Mouse (Mus musculus) embryonic facial prominence, embryonic 13.5 days (tissue): ENCODE measurements around the gene Rplp1. TPM values are rescaled to one million over a fixed set of nuclear protein-coding genes. Genes with fewer than 3 reads are reported as not detected.

Experiments used
- ATAC-seq: fragments of 200-750 bp; cut with Nextera tagmentation; 2 replicates; pipeline ENCODE4 v1.8.0; 2017; ENCODE audit warnings: low read depth; ENCODE audit not compliant: insufficient number of reproducible peaks, insufficient read depth, low FRiP score, low TSS enrichment
- H3K27ac ChIP-seq: fragments of 300-500 bp; sonication (generic); 2 replicates; pipeline ENCODE4 v1.5.1; 2015; ENCODE audit warnings: moderate library complexity, mild to moderate bottlenecking, inconsistent platforms
- H3K27me3 ChIP-seq: fragments of 300-500 bp; sonication (generic); 2 replicates; pipeline ENCODE4 v1.6.1; 2015; ENCODE audit warnings: mild to moderate bottlenecking, inconsistent platforms
- H3K36me3 ChIP-seq: fragments of 300-500 bp; sonication (generic); 2 replicates; pipeline ENCODE4 v1.6.1; 2015; ENCODE audit warnings: mild to moderate bottlenecking, inconsistent platforms
- H3K4me1 ChIP-seq: fragments of 300-500 bp; sonication (generic); 2 replicates; pipeline ENCODE4 v1.6.1; 2015; ENCODE audit warnings: inconsistent platforms
- H3K4me2 ChIP-seq: fragments of 300-500 bp; sonication (generic); 2 replicates; pipeline ENCODE4 v1.6.1; 2015; ENCODE audit warnings: moderate library complexity, mild to moderate bottlenecking, inconsistent platforms
- H3K4me3 ChIP-seq: fragments of 300-500 bp; sonication (generic); 2 replicates; pipeline ENCODE4 v1.5.1; 2015; ENCODE audit warnings: mild to moderate bottlenecking, inconsistent platforms
- H3K9ac ChIP-seq: fragments of 300-500 bp; sonication (generic); 2 replicates; pipeline ENCODE4 v1.6.1; 2015; ENCODE audit warnings: mild to moderate bottlenecking, inconsistent platforms
- H3K9me3 ChIP-seq: fragments of 300-500 bp; sonication (generic); 2 replicates; pipeline ENCODE4 v1.6.1; 2016; ENCODE audit warnings: inconsistent platforms
- WGBS: fragments of 180-500 bp; shearing (Covaris S2); methylation state at CpG from one replicate; pipeline ENCODE4 v1.1.7; 2015; ENCODE audit warnings: mixed read lengths; 5-methylcytosine and 5-hydroxymethylcytosine counted together
- polyA plus RNA-seq: library from polyadenylated mRNA; unstranded; fragments of >200 nt; fragmentation: Nextera tagmentation; extraction: Ambion mirVana; gene quantifications from 2 replicates; pipeline ENCODE4 v1.2.1, GENCODE M21; 2015

Gene Rplp1
- polyA plus RNA-seq, result 1,553 and 1,557 TPM in 2 replicates

GRCm38 (mm10) chr9:61914203-61914916 is at the start of gene Rplp1:
Gene Rplp1, minus strand, starts transcription at chr9:61914542.
- H3K4me1 ChIP-seq, result peaks cover 20% of the 10 kb centered on the region
- peak within 1 kb of the TSS; percentile 94 for H3K4me3 ChIP-seq
- ATAC-seq, result peak; percentile 93
- no peaks in the 10 kb centered on the region for H3K27me3 ChIP-seq
- H3K4me2 ChIP-seq, result peak within 1 kb of the TSS; percentile 82
- H3K27ac ChIP-seq, result peak within 1 kb of the TSS; percentile 96
- peak within 1 kb of the TSS; percentile 95 for H3K9ac ChIP-seq
- under 1% methylated on average over 70 of the region's 70 CpGs for WGBS
- peaks cover 49% of the 10 kb centered on the region for H3K36me3 ChIP-seq
- H3K9me3 ChIP-seq, result no peaks in the 10 kb centered on the region

- Histone ChIP-seq H3K36me3 (no peaks in the 10 kb centered on the region), H3K4me1 (peaks cover 18% of the 10 kb centered on the region), H3K27ac (no peak overlapping the region), H3K27me3 (no peaks in the 10 kb centered on the region), H3K4me3 (no peak overlapping the region), H3K9ac (no peak overlapping the region), H3K9me3 (no peaks in the 10 kb centered on the region), H3K4me2 (no peak overlapping the region)
- no peak for ATAC-seq
- 69% methylated on average over 6 of the region's 6 CpGs for WGBS
Measured at GRCm38 (mm10) chr9:61963356-61963755, 49.0 kb upstream of the Rplp1 start.

DNA sequence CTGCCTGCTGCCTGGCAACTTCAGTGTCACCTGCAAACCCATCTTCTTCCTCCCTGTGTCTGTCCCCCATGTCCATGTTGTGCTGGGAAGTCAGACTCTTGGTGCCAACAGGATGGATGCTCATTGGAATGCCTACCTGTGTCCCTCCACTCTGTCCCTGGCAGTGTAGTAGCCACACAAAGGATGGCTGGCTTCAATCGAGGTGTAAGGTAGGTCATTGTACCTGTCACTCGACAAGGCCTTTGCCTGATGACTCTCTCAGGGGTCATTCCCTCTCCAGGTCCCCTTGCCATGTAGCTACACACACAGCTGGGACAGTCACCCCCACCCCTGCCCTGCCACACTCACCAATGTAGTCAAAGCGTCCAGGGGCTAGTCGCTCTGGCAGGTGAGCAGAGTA is 46.8 kb upstream of the Rplp1 start:
- no peak overlapping the region for H3K4me2 ChIP-seq
- H3K27ac ChIP-seq, result no peak overlapping the region
- ATAC-seq, result no peak
- WGBS, result 83% methylated on average over 4 of the region's 4 CpGs
- no peaks in the 10 kb centered on the region for H3K9me3 ChIP-seq
- H3K36me3 ChIP-seq, result no peaks in the 10 kb centered on the region
- H3K9ac ChIP-seq, result no peak overlapping the region
- no peaks in the 10 kb centered on the region for H3K27me3 ChIP-seq
- no peak overlapping the region for H3K4me3 ChIP-seq
- H3K4me1 ChIP-seq, result peaks cover 18% of the 10 kb centered on the region

DNA sequence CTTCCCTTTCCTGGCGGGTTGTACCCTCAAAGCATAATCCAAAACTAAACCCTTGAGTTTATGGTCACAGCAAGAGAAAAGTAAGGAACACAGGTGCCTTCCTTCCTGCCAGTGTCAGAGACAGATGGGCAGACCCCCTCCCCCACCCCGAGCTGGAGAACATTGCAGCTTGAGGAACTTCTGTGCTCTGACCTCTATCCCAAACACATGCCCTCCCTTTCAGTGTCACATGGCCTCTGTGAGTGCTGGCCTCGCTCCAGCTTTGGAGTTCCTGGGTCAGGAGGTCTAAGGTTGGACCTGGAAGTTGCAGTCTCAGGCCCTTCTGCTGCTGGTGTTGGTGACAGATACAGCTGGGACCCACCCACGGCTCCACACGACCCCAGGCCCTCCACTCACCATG is 46.4 kb upstream of the Rplp1 start:
- H3K9me3 ChIP-seq, result no peaks in the 10 kb centered on the region
- H3K4me3 ChIP-seq, result no peak overlapping the region
- ATAC-seq, result no peak
- no peak overlapping the region for H3K4me2 ChIP-seq
- peaks cover 14% of the 10 kb centered on the region for H3K4me1 ChIP-seq
- no peak overlapping the region for H3K27ac ChIP-seq
- H3K9ac ChIP-seq, result no peak overlapping the region
- H3K36me3 ChIP-seq, result no peaks in the 10 kb centered on the region
- WGBS, result 53% methylated on average over 5 of the region's 5 CpGs
- H3K27me3 ChIP-seq, result no peaks in the 10 kb centered on the region

- no peak overlapping the region for H3K4me2 ChIP-seq
- no peaks in the 10 kb centered on the region for H3K27me3 ChIP-seq
- 93% methylated on average over 1 of the region's 1 CpGs for WGBS
- H3K36me3 ChIP-seq, result no peaks in the 10 kb centered on the region
- H3K9me3 ChIP-seq, result no peaks in the 10 kb centered on the region
- no peak overlapping the region for H3K27ac ChIP-seq
- no peak for ATAC-seq
- H3K4me1 ChIP-seq, result peaks cover 9% of the 10 kb centered on the region
- H3K9ac ChIP-seq, result no peak overlapping the region
- H3K4me3 ChIP-seq, result no peak overlapping the region
Measured at GRCm38 (mm10) chr9:61959921-61960569, 45.7 kb upstream of the Rplp1 start.

DNA sequence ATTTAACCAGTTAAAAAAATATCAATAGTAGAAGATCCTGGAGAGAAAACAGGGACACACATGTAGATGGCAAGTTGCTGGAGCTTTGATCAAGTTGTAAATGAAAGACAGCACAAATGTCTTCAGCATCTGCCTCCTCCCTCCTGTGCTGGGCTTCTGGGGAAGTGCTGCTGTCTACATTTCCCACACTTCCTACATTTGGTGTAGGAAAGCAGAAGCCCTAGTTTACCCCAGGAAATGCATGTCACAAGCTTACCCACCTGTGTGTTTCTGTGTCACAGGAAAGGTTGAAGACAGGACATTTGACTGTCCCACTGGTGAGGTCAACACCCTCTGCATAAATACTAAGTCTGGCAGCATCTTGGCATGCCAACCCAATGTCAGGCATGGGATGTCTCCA is 40.4 kb upstream of the Rplp1 start:
- Histone ChIP-seq H3K4me3 (no peak overlapping the region), H3K27me3 (no peaks in the 10 kb centered on the region), H3K4me2 (no peak overlapping the region)

GRCm38 (mm10) chr9:61952241-61952640 is 37.9 kb upstream of the Rplp1 start:
- no peaks in the 10 kb centered on the region for H3K27me3 ChIP-seq
- ATAC-seq, result no peak

More for the DNA sequence above, 40.4 kb upstream of the Rplp1 start:
- H3K9me3 ChIP-seq, result no peaks in the 10 kb centered on the region
- H3K36me3 ChIP-seq, result no peaks in the 10 kb centered on the region
- H3K9ac ChIP-seq, result no peak overlapping the region
- no peak overlapping the region for H3K27ac ChIP-seq
- ATAC-seq, result no peak
- H3K4me1 ChIP-seq, result no peaks in the 10 kb centered on the region

DNA sequence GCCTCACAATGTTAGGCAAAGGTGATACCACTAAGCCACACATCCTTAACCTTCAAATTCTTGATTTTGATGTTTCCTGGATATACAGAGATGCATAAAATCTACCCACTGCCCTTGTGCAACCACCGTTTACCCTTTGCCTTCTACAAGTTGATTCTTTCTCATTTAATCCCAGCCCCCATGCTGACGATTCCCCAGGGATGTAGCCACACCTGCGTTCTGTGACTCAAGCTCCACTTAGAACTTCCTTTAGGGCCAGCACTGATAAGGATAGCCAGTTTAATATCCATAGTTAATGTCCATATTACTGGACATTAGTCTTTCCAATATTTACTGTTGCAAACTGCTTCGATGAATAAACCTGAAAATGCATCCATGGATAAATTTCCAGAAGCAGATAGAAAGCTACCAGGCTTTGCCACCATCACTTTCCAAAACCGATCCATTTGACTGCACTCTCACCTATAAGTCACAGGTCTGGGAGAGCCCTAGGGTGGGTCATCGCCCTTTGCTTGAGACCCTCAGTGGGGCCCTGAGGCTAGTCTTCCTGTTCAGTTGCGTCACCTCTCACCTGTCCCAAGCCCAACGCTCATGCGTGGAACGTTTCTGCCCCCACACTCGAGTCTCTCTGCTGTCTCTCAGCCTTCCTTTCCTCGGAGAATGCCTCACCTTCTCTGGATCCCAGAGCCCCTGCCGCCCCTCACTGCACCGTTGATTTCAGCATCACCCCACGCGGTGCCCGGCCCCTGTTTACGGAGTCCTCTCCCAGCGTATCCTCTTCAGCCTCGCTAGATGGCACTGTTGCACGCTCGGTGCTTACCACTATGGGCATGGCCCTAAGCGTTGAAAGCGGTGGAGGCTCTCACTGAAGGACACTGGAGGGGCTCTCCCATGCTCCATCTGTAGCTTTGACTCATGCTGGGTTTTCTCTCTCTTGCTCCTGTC is 33.3 kb upstream of the Rplp1 start:
- Histone ChIP-seq H3K9ac (peak overlapping the region; percentile 88; the same call in 1 of the 2 replicates), H3K4me2 (peak overlapping the region; percentile 98), H3K36me3 (0 out of 2 replicates have a peak, but pooled peaks cover 3% of the 10 kb centered on the region), H3K4me3 (peak overlapping the region; percentile 80), H3K4me1 (peaks cover 14% of the 10 kb centered on the region), H3K27me3 (no peaks in the 10 kb centered on the region), H3K27ac (0 out of 2 replicates have a peak overlapping the region, but pooled peaks have one; percentile 80), H3K9me3 (no peaks in the 10 kb centered on the region)
- peak; percentile 79 for ATAC-seq
- 5% methylated on average over 24 of the region's 24 CpGs for WGBS

More at GRCm38 (mm10) chr9:61952241-61952640, 37.9 kb upstream of the Rplp1 start:
- no peak overlapping the region for H3K4me2 ChIP-seq
- no peak overlapping the region for H3K4me3 ChIP-seq
- H3K36me3 ChIP-seq, result no peaks in the 10 kb centered on the region
- WGBS, result 31% methylated on average over 7 of the region's 7 CpGs
- peaks cover 8% of the 10 kb centered on the region for H3K4me1 ChIP-seq
- no peaks in the 10 kb centered on the region for H3K9me3 ChIP-seq
- H3K27ac ChIP-seq, result no peak overlapping the region
- H3K9ac ChIP-seq, result 0 out of 2 replicates have a peak overlapping the region, but pooled peaks have one; percentile 7

DNA sequence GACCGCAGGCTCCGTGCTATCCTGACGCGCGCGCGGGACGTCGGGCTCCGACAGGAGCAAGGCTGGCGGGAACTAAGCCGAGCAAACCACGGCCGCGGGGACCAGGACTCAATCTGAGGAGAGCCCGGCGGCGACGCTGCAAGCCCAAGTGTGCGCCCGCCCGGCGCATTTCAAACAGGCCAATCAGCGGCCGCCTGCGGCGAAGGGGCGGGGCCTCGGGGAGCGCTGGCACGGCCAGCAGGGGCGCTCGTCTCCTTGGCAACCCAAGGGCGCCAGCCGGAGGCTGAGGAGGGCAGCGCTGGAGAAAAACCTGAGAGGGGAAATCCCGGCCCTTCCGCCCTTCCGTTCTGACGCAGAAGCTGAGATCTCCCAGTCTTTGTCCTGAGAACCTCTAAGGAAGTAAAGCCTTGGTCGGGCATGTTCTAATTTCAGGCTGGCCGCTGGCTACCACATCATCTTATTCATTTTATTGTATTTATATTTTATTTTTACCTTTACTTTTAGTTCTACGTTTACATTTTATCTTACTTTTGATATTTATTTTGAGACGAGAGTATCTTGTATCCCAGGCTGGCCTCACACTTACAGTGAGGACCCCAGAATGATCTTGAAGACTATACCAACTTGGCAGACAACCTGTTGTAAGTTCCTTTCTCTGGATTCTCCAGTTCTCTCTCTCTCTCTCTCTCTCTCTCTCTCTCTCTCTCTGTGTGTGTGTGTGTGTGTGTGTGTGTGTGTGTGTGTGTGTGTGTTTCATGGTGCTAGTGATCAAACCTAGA is 32.5 kb upstream of the Rplp1 start, which contains the start of gene Kif23:
Kif23 (minus strand) TSS at position 152 of the 779 bp plus-strand sequence.
- Histone ChIP-seq H3K4me2 (peak within 1 kb of the TSS; percentile 98), H3K36me3 (0 out of 2 replicates have a peak, but pooled peaks cover 6% of the 10 kb centered on the region), H3K27me3 (no peaks in the 10 kb centered on the region), H3K4me1 (peaks cover 14% of the 10 kb centered on the region), H3K4me3 (peak within 1 kb of the TSS; percentile 80), H3K9ac (peak within 1 kb of the TSS; percentile 88), H3K9me3 (no peaks in the 10 kb centered on the region), H3K27ac (peak within 1 kb of the TSS; percentile 80)
- WGBS, result under 1% methylated on average over 44 of the region's 44 CpGs
- peak; percentile 89 for ATAC-seq

DNA sequence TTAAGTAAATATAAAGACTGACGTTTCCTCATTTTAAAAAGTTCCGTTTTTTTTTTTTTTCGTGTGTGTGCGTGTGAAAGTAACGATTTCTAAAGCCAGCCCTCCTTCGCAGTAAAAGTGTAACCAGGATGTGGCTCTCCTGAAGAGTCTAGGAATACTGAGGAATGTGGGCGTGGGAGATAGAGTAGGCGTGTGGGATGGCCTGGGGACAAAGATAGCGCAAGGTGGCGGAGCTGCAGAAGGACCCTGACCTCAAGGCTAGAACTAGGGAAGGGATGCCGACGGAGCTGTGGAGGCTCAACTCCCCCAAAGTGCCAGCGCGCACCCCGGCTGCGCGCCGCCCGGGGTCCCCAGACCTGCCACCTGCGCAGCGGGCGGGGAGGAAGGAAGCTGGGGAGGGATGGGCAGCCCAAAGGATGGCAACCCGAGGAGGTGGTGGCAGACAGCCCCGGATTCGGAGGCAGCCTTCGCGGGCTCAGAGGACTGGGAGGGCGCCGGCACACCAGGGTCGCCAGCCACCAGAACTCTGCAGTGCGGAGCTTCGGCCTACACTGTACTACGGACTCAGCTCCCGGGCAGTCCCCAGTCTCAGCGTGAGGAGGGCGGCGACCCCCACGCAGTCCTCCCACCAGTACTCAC is 31.8 kb upstream of the Rplp1 start:
- Histone ChIP-seq H3K36me3 (peaks cover 13% of the 10 kb centered on the region), H3K27ac (peak overlapping the region; percentile 80), H3K27me3 (no peaks in the 10 kb centered on the region), H3K9ac (peak overlapping the region; percentile 88), H3K4me2 (peak overlapping the region; percentile 98), H3K4me3 (peak overlapping the region; percentile 80), H3K9me3 (no peaks in the 10 kb centered on the region), H3K4me1 (peaks cover 14% of the 10 kb centered on the region)
- peak; percentile 85 for ATAC-seq
- WGBS, result under 1% methylated on average over 38 of the region's 38 CpGs
